ENCODE assay signal across 23 mouse cellular contexts in genomic region chr16:76442635-76443034, GRCm38 (mm10).
"Had no signal": no experiment of that assay in that cellular context is flagged by ENCODE, and none has a peak within 500 bp of the region (broad histone marks: within the 10 kb centered on the region; RNA-seq: fewer than 3 reads in every experiment).

No protein-coding gene starts in this region.

- H3K27ac ChIP-seq: gastrocnemius, adult 2 months; heart, adult 2 months; heart, embryonic 13.5 days; heart, embryonic 15.5 days; hindbrain, embryonic 10.5 days; hindbrain, embryonic 12.5 days; hindbrain, embryonic 14.5 days; intestine, embryonic 15.5 days; layer of hippocampus, adult 2 months; left cerebral cortex, adult 2 months; limb, embryonic 10.5 days; limb, embryonic 12.5 days; liver, embryonic 13.5 days had no signal

- H3K4me1 ChIP-seq: hindbrain, embryonic 12.5 days; intestine, embryonic 15.5 days; limb, embryonic 10.5 days; limb, embryonic 12.5 days had no signal

- DNase-seq: gastrocnemius, adult 2 months; gastrocnemius, postnatal 10 days; gastrocnemius, postnatal 25 days; heart, adult 2 months; heart, postnatal 14 days; heart, postnatal 36 days; kidney, adult 18-20 months; kidney, postnatal 10 days; kidney, postnatal 25 days; kidney, postnatal 4 days; liver, embryonic 13.5 days had no signal

- H3K36me3 ChIP-seq: heart, embryonic 13.5 days; heart, embryonic 15.5 days; hindbrain, embryonic 10.5 days; hindbrain, embryonic 12.5 days; intestine, embryonic 15.5 days; limb, embryonic 10.5 days; limb, embryonic 12.5 days; liver, embryonic 13.5 days had no signal

- H3K9ac ChIP-seq: heart, embryonic 13.5 days; heart, embryonic 15.5 days; hindbrain, embryonic 12.5 days; hindbrain, embryonic 14.5 days; intestine, embryonic 15.5 days; limb, embryonic 12.5 days; liver, embryonic 13.5 days had no signal

- H3K27me3 ChIP-seq: heart, embryonic 13.5 days; heart, embryonic 15.5 days; hindbrain, embryonic 12.5 days; intestine, embryonic 15.5 days; limb, embryonic 12.5 days; liver, embryonic 13.5 days had no signal

- H3K9me3 ChIP-seq: heart, embryonic 13.5 days; heart, embryonic 15.5 days; hindbrain, embryonic 10.5 days; hindbrain, embryonic 12.5 days; intestine, embryonic 15.5 days; limb, embryonic 10.5 days; limb, embryonic 12.5 days; liver, embryonic 13.5 days had no signal

- H3K4me2 ChIP-seq: heart, embryonic 11.5 days; heart, embryonic 13.5 days; heart, embryonic 15.5 days; hindbrain, embryonic 12.5 days; hindbrain, embryonic 14.5 days; intestine, embryonic 15.5 days; limb, embryonic 12.5 days; liver, embryonic 13.5 days had no signal

- ATAC-seq: hindbrain, embryonic 16.5 days had no signal

- H3K4me3 ChIP-seq: gastrocnemius, adult 2 months; heart, adult 2 months; heart, embryonic 13.5 days; heart, embryonic 15.5 days; hindbrain, embryonic 10.5 days; hindbrain, embryonic 12.5 days; intestine, embryonic 15.5 days; layer of hippocampus, adult 2 months; left cerebral cortex, adult 2 months; limb, embryonic 10.5 days; limb, embryonic 12.5 days; liver, embryonic 13.5 days had no signal
